Mouse (Mus musculus) hindbrain, embryonic 10.5 days (tissue): ENCODE data around the gene Il31. TPM values are rescaled to one million over a fixed set of nuclear protein-coding genes. Genes with fewer than 3 reads are reported as not detected.
"Not testable (repeated sequence)": the region's sequence is repeated elsewhere in the genome, so short reads cannot be mapped to it uniquely, and the experiment has no call there.

Experiments
- DNase-seq: peaks from one replicate; pipeline ENCODE4 v3.0.0-alpha.2; 2017; ENCODE audit warnings: low spot score
- H3K27ac ChIP-seq: fragments of 300-500 bp; sonication (generic); 2 replicates; pipeline ENCODE4 v1.5.1; 2016; ENCODE audit warnings: mild to moderate bottlenecking, moderate library complexity
- H3K27me3 ChIP-seq: fragments of 300-500 bp; sonication (generic); 2 replicates; pipeline ENCODE4 v1.6.1; 2016; ENCODE audit warnings: mild to moderate bottlenecking; ENCODE audit not compliant: poor library complexity, insufficient read depth, severe bottlenecking
- H3K36me3 ChIP-seq: fragments of 300-500 bp; sonication (generic); 2 replicates; pipeline ENCODE4 v1.6.1; 2016; ENCODE audit warnings: mild to moderate bottlenecking, moderate library complexity
- H3K4me1 ChIP-seq: fragments of 300-500 bp; sonication (generic); replicated peaks from 2 replicates; pipeline ENCODE4 v1.6.1; 2016; ENCODE audit warnings: mild to moderate bottlenecking
- H3K4me3 ChIP-seq: fragments of 300-500 bp; sonication (generic); 2 replicates; pipeline ENCODE4 v1.5.1; 2016; ENCODE audit warnings: mild to moderate bottlenecking, moderate library complexity
- H3K9me3 ChIP-seq: fragments of 300-500 bp; sonication (generic); 2 replicates; pipeline ENCODE4 v1.6.1; 2016; ENCODE audit warnings: mild to moderate bottlenecking, moderate library complexity
- WGBS: fragments of 180-500 bp; shearing (Covaris S2); methylation state at CpG from one replicate; pipeline ENCODE4 v1.1.7; 2016; 5-methylcytosine and 5-hydroxymethylcytosine counted together
- polyA plus RNA-seq: library from polyadenylated mRNA; unstranded; fragments of >200 nt; fragmentation: Nextera tagmentation; extraction: Ambion mirVana; gene quantifications from 2 replicates; pipeline ENCODE4 v1.2.1, GENCODE M21; 2016

Gene Il31
- polyA plus RNA-seq, 1 experiment from 2014 or later: not detected

DNA sequence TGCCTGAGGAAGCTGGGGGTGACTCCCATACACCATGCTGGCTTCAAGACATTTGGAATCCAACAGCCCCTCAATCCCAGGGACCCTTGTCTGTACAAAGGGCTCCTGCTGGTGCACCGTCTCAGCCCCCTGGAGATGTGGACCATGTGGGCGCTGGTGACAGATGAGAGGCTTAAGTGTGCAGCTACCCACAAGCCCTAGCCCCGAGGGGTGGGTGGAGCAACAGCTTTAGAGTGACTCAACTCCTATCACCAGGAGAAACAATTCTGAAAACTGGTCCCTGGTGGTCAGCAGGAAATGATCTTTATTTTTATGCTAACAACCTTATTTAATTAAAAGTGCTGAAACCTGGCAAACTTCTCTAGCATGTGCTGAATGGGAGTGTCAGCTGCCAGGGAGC, 22.1 kb upstream of the Il31 start:
- Histone ChIP-seq H3K36me3 (peaks cover 60% of the 10 kb centered on the region), H3K27me3 (peaks cover 22% of the 10 kb centered on the region), H3K4me1 (peaks cover 22% of the 10 kb centered on the region)
- not testable (repeated sequence) for H3K9me3 ChIP-seq, DNase-seq, H3K4me3 ChIP-seq, H3K27ac ChIP-seq
- WGBS: 86% methylated on average over 3 of the region's 3 CpGs

GRCm38 (mm10) chr5:123510160-123510559, 20.9 kb upstream of the Il31 start, which contains the start of gene B3gnt4:
TSS of gene B3gnt4 (plus strand) at chr5:123510460.
- Histone ChIP-seq H3K27ac (no peak within 1 kb of the TSS), H3K36me3 (peaks cover 47% of the 10 kb centered on the region), H3K4me1 (peaks cover 22% of the 10 kb centered on the region), H3K9me3 (no peaks in the 10 kb centered on the region), H3K27me3 (peaks cover 27% of the 10 kb centered on the region), H3K4me3 (peak within 1 kb of the TSS; percentile 67; the same call in 1 of the 2 replicates)
- WGBS: 90% methylated on average over 5 of the region's 5 CpGs
- no peak for DNase-seq

- Histone ChIP-seq H3K36me3 (peaks cover 35% of the 10 kb centered on the region), H3K27me3 (peaks cover 30% of the 10 kb centered on the region), H3K27ac (peak overlapping the region; percentile 85), H3K4me1 (peaks cover 22% of the 10 kb centered on the region), H3K4me3 (peak overlapping the region; percentile 67), H3K9me3 (no peaks in the 10 kb centered on the region)
- DNase-seq: no peak
- WGBS: 10% methylated on average over 12 of the region's 12 CpGs
Measured at GRCm38 (mm10) chr5:123508921-123509320, 19.6 kb upstream of the Il31 start.

DNA sequence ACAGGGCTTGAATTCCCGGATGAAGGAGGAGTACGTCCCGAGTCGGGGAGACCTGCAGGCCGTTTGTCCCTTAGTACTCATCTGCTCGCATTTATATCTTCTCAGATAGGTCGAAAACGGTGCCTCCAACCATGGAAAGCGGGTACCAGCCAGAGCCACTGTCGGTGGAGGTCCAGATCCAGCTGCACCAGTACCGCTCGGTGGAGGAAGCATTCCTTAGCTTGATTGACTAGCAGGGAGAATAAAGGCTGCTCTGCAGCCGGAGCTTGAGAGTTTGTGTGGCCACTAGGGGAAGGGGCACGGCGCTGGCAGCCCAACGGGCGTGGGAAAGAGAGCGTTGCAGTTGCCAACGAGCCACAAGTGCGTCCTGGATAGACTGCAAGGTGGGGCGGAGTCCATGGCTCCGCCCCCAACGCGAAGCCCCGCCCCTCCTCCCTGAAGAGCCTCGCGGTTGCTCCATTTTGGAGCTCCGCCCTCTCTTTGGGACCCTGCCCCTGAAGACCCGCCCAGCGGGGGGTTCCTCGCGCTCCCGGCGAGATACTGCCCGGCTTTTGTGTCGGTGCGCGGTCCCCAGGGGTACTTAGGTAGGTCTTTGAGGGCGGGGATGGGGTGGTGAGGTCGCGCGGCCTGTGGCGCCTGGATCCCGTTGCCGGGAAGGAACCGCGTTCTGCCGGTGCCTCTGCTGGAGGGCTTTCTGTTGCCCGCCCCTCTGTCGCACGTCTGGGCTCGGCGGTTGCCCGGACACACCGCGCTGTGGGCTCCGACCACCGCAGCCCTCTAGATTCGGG, 18.8 kb upstream of the Il31 start:
- DNase-seq: peak; percentile 93
- Histone ChIP-seq H3K9me3 (no peaks in the 10 kb centered on the region), H3K4me1 (peaks cover 30% of the 10 kb centered on the region), H3K4me3 (peak overlapping the region; percentile 67), H3K27ac (peak overlapping the region; percentile 85), H3K27me3 (peaks cover 30% of the 10 kb centered on the region), H3K36me3 (peaks cover 29% of the 10 kb centered on the region)
- WGBS: under 1% methylated on average over 59 of the region's 59 CpGs

DNA sequence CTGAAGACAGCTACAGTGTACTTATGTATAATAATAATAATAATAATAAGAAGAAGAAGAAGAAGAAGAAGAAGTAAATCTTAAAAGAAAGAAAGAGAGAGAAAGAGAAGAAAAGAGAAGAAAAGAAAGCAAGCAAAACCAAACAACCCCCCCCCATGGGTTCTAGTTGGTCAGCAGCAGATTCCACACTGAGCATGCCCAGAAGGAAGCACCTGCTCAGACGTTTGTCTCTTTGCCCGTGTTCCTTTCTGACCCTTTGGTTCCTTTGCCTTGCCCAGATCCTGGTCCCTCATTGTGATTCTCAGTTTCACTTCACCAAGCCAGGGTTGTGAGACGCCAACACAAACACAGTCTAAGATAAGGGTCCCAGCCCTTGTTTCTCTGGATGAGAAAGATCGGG, 12.7 kb upstream of the Il31 start:
- H3K9me3 ChIP-seq: no peaks in the 10 kb centered on the region
- DNase-seq: no peak
- WGBS: 82% methylated on average over 4 of the region's 4 CpGs
- H3K36me3 ChIP-seq: no peaks in the 10 kb centered on the region
- no peak overlapping the region for H3K4me3 ChIP-seq
- peaks cover 32% of the 10 kb centered on the region for H3K4me1 ChIP-seq
- no peak overlapping the region for H3K27ac ChIP-seq
- H3K27me3 ChIP-seq: peaks cover 29% of the 10 kb centered on the region

DNA sequence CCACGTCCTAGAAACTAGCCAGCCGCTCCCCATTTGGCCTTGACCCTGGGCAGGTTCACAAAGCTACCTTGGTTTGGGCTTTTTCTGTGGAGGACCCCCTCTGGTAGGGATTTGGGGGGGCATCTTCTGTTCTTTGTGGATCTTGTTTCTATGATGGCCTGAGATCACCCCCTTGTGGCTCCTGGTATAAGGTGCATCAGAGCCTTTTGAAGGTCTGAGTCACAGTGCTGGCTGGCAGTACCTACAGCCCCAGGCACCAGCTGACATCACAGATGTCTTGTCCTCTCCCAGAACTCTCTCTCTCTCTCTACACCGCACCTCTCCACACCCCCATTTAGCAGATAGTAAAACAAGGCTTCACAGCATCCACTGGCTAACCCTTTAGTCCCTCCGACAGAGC, 10.4 kb upstream of the Il31 start:
- no peak for DNase-seq
- peaks cover 21% of the 10 kb centered on the region for H3K27me3 ChIP-seq
- H3K4me3 ChIP-seq: no peak overlapping the region
- H3K27ac ChIP-seq: no peak overlapping the region
- H3K36me3 ChIP-seq: no peaks in the 10 kb centered on the region
- WGBS: 48% methylated on average over 4 of the region's 4 CpGs
- no peaks in the 10 kb centered on the region for H3K9me3 ChIP-seq
- H3K4me1 ChIP-seq: peaks cover 38% of the 10 kb centered on the region

DNA sequence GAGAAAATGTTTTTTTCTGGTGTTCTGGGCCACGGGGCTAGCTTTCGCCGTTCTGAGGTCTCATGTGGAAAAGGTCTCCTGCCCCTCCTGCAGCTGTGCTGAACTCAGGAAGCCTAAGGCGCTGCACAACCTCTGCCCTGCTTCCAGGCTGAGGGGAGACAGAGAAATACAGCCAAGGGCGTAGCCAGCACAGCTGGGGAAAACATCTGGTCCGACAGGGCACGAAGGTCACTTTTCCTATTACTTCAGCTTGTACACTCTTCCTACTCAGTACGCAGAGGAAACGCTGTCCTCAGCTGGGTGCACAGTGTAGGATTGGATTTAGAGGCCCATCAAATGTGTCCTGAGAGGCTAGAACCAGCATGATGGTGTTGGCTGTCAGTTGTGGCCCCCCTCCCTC, 646 bp upstream of the Il31 start:
- WGBS: 50% methylated on average over 9 of the region's 9 CpGs
- Histone ChIP-seq H3K9me3 (no peaks in the 10 kb centered on the region), H3K4me3 (no peak overlapping the region)

GRCm38 (mm10) chr5:123487659-123488395, 1.5 kb downstream of the Il31 start:
- H3K36me3 ChIP-seq: no peaks in the 10 kb centered on the region
- H3K4me3 ChIP-seq: no peak overlapping the region
- WGBS: 88% methylated on average over 11 of the region's 11 CpGs
- H3K27me3 ChIP-seq: peaks cover 7% of the 10 kb centered on the region
- no peak overlapping the region for H3K27ac ChIP-seq
- no peak for DNase-seq
- peaks cover 14% of the 10 kb centered on the region for H3K4me1 ChIP-seq
- H3K9me3 ChIP-seq: no peaks in the 10 kb centered on the region

More for the DNA sequence above, 646 bp upstream of the Il31 start:
- DNase-seq: no peak
- H3K36me3 ChIP-seq: no peaks in the 10 kb centered on the region
- no peak overlapping the region for H3K27ac ChIP-seq
- H3K4me1 ChIP-seq: peaks cover 14% of the 10 kb centered on the region
- H3K27me3 ChIP-seq: peaks cover 7% of the 10 kb centered on the region

DNA sequence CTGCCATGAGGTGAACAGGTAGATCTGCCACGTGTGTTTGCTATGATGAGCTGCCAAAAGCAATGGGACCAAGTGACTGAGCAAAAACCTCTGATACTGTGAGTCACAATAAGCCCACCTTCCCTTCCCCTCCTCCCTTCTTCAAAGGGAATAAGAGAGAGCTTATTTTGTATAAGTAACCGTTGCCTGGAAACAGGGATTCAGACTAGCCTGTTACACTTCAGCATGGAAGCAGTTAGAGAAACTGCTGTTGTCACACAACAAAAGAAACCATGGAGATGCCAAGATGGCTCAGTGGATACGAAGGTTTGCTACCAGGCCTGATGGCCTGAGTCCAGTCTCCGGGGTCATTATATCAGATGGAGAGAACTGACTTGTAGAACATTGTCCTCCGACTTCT, 15.5 kb downstream of the Il31 start:
- Histone ChIP-seq H3K27ac (no peak overlapping the region), H3K4me1 (no peaks in the 10 kb centered on the region; the same call in 1 of the 2 replicates), H3K27me3 (no peaks in the 10 kb centered on the region), H3K36me3 (no peaks in the 10 kb centered on the region), H3K9me3 (no peaks in the 10 kb centered on the region), H3K4me3 (no peak overlapping the region)
- WGBS: 74% methylated on average over 5 of the region's 5 CpGs
- no peak for DNase-seq

DNA sequence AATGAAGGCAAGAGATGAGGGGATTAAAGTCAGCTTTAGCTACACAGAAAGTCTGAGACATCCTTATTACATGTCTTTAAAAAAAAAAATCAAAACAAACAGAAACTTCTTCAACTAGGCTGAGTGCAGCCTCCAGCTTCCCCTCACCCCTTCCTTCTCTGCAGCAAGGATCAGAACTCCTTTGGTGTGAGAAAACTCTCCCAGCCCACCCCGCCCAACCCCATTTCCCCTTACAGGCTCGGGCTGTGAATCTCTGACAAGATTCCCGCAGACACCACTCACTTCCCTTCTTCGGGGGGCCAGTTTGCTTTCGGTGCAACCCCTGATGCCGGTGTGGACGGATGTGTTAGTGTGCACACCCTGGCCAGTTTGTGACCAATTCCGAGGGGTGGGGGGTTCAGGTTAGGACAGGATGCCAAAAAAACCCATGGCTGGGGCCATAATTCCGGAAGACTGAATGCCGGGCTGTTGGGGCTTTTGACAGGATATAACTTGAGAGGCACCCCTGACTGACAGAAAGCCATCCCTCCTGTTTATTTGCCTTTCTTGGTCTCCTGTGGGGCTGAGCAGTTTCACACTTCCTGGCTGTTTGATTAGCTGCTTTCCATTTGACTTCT, 18.4 kb downstream of the Il31 start:
- DNase-seq: peak; percentile 41

DNA sequence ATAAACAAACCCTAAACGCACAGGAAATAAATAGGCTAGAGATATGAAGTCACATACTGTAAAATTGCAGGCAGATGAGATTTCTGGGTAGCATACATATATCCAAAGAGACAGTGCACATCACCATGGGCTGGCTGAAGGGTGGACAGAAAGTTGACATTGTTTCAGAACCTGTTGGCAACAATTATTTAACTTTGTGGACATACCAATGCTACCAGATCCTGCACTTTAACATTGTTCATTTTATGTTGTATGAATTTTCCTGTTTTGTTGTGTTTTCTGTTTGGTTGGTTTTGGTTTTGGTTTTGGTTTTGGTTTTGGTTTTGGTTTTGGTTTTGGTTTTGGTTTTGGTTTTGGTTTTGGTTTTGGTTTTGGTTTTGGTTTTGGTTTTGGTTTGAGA, 24.7 kb downstream of the Il31 start:
- DNase-seq: no peak
- Histone ChIP-seq H3K9me3 (no peaks in the 10 kb centered on the region), H3K4me1 (no peaks in the 10 kb centered on the region), H3K36me3 (no peaks in the 10 kb centered on the region), H3K27ac (no peak overlapping the region), H3K4me3 (no peak overlapping the region), H3K27me3 (no peaks in the 10 kb centered on the region)
- 86% methylated on average over 1 of the region's 1 CpGs for WGBS

More for the DNA sequence above, 18.4 kb downstream of the Il31 start:
- no peak overlapping the region for H3K27ac ChIP-seq
- H3K4me3 ChIP-seq: no peak overlapping the region
- H3K4me1 ChIP-seq: no peaks in the 10 kb centered on the region; the same call in 1 of the 2 replicates
- H3K9me3 ChIP-seq: no peaks in the 10 kb centered on the region
- no peaks in the 10 kb centered on the region for H3K27me3 ChIP-seq
- WGBS: 55% methylated on average over 10 of the region's 10 CpGs
- H3K36me3 ChIP-seq: no peaks in the 10 kb centered on the region

GRCm38 (mm10) chr5:123461420-123461819, 27.9 kb downstream of the Il31 start:
- Histone ChIP-seq H3K27ac (no peak overlapping the region), H3K27me3 (no peaks in the 10 kb centered on the region), H3K4me3 (no peak overlapping the region), H3K9me3 (no peaks in the 10 kb centered on the region), H3K4me1 (no peaks in the 10 kb centered on the region), H3K36me3 (peaks cover 14% of the 10 kb centered on the region; the same call in 1 of the 2 replicates)
- no peak for DNase-seq
- 58% methylated on average over 5 of the region's 5 CpGs for WGBS

- Histone ChIP-seq H3K36me3 (peaks cover 98% of the 10 kb centered on the region), H3K27ac (no peak overlapping the region), H3K4me3 (no peak overlapping the region), H3K4me1 (no peaks in the 10 kb centered on the region), H3K27me3 (no peaks in the 10 kb centered on the region), H3K9me3 (no peaks in the 10 kb centered on the region)
- DNase-seq: no peak
- WGBS: 93% methylated on average over 7 of the region's 7 CpGs
Measured at GRCm38 (mm10) chr5:123451886-123452285, 37.4 kb downstream of the Il31 start.
